Mouse (Mus musculus): ENCODE measurements around the gene Fgf13.

DNA sequence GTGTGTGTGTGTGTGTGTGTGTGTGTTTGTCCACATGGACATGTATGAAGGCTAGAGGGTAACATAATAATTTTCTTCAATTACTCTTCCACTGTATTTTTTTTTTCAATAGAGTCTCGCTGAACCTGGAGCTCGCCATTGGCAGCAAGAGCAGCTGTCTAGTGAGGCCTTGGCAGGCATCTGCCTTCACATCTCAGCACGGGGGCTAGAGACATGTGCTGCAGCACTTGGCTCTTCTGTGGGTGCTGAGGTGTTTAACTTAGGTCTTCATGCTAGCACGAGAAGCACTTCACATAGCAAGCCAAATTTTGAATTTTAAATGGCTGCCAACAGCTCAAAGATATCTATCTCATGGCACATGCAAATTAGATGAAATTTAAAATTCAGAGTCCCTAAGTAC lies 380.9 kb downstream of the Fgf13 start:
- TF ChIP-seq USF1 (IDR thresholded peaks at IDR 0.05; ENCODE audit: low read depth) (no peak), CTCF (IDR thresholded peaks at IDR 0.05; ENCODE audit: control insufficient read depth, insufficient read depth, insufficient read length) (no peak), MYOD1 (IDR thresholded peaks at IDR 0.05; ENCODE audit: control insufficient read depth, insufficient read length, low read depth) (no peak)

Data from C2C12 (cell line).